Mouse (Mus musculus) gastrocnemius, postnatal 14 days (tissue): ENCODE data around the gene Gm17175. TPM values are rescaled to one million over a fixed set of nuclear protein-coding genes. Genes with fewer than 3 reads are reported as not detected.
"Not testable (repeated sequence)": the region's sequence is repeated elsewhere in the genome, so short reads cannot be mapped to it uniquely, and the experiment has no call there.

ENCODE experiments used
- DNase-seq: peaks from one replicate; pipeline ENCODE4 v3.0.0; 2021; ENCODE audit warnings: mixed read lengths
- intact Hi-C: fragments of 180-260 bp; cut with DNase I; formaldehyde crosslinking; loops from one replicate; pipeline ENCODE4 v1.15.1; 2025; ENCODE audit warnings: low total_unique reads
- long read RNA-seq, 2 experiments: library from polyadenylated mRNA; stranded (forward); transcript quantifications; one replicate each; pipeline ENCODE4 v2.0.0; 2021
- total RNA-seq, 2 experiments: library from RNA; stranded (reverse); gene quantifications; 2 replicates each; pipeline ENCODE4 v1.2.3; 2021

Gene Gm17175
- not detected for total RNA-seq
- long read RNA-seq, experiment 1 = 0 reads
- long read RNA-seq, experiment 2 = 0 reads

DNA sequence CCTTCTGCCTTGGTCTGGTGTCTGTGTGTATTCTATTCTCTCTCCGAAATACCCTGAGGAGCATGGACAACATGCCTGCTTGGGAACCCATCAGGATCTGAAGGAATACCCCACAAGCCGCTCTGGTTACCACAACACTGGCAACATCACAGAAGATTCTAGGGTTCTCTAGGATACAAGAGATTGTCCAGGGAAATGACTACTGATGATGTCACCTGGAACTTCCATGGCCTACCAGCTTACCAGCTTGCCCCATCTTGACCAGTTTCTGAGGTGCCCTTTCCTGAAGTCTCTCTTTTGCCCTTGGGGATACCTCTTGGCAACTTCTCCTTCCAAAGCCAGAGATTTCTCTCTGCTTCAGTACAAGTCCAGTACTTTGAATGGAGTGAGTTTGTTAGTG lies at the start of gene Gm17175:
Gene Gm17175 (minus strand): TSS at position 101 of the 400 bp plus-strand sequence.
- DNase-seq, intact Hi-C loops: not testable (repeated sequence)

DNA sequence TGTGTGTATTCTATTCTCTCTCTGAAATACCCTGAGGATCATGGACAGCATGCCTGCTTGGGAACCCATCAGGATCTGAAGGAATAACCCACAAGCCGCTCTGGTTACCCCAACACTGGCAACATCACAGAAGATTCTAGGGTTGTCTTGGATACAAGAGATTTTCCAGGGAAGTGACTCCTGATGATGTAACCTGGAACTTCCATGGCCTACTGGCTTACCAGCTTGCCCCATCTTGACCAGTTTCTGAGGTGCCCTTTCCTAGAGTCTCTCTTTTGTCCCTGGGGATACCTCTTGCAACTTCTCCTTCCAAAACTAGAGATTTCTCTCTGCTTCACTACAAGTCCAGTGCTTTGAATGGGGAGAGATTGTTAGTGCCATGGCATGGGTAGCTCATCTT lies 37.3 kb upstream of the Gm17175 start, which contains the start of gene Gm17078:
Gene Gm17078 (minus strand): TSS at position 101 of the 400 bp plus-strand sequence.
- intact Hi-C loops = no loop called here
- no peak for DNase-seq

DNA sequence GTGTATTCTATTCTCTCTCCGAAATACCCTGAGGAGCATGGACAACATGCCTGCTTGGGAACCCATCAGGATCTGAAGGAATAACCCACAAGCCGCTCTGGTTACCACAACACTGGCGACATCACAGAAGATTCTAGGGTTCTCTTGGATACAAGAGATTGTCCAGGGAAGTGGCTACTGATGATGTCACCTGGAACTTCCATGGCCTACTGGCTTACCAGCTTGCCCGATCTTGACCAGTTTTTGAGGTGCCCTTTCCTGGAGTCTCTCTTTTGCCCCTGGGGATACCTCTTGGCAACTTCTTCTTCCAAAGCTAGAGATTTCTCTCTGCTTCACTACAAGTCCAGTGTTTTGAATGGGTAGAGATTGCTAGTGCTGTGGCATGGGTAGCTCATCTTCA lies 18.2 kb upstream of the Gm17175 start, which contains the start of gene Gm17174:
Gene Gm17174 (minus strand): TSS at position 101 of the 400 bp plus-strand sequence.
- DNase-seq, intact Hi-C loops: not testable (repeated sequence)

DNA sequence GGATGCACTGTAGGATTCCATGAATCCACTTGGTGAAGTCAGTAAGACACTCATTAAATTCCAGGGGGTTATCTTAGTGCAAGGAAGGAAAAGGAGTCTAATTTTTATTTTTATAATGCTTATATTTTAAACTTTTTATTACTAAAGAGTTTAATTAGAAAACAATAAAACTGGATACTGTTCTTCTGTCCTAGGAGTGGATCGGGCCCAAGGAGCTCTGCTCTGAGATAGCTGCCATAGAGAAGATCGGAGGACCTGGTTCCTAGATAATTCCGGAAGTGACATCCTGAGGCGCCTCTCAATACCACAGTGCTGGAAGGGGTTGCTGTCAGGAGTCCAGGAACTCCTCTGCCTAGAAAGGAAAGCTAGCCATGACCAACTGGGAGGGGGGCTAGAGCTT lies 21.4 kb downstream of the Gm17175 start, which contains the start of gene Gm5622:
Gene Gm5622 (plus strand): TSS at position 301 of the 400 bp plus-strand sequence.
- no peak for DNase-seq
- intact Hi-C loops = no loop called here

Other genes starting within 250 kb of the Gm17175 start
- gene Gm7247, start 212.3 kb downstream of the Gm17175 start, total RNA-seq = not detected
- not detected for gene Vmn2r88, start 163.2 kb downstream of the Gm17175 start, total RNA-seq
- not detected for gene Vmn2r89, start 122.2 kb downstream of the Gm17175 start, total RNA-seq
- not detected for gene Gm5622, start 21.3 kb downstream of the Gm17175 start, total RNA-seq
- not detected for gene Gm17174, start 18.1 kb upstream of the Gm17175 start, total RNA-seq
- gene Gm17078, start 37.2 kb upstream of the Gm17175 start, total RNA-seq = not detected
- gene Gm4181, start 61.6 kb upstream of the Gm17175 start, total RNA-seq = not detected
- gene Gm17079, start 121.4 kb upstream of the Gm17175 start, total RNA-seq = not detected
- gene Gm5800, start 143.1 kb upstream of the Gm17175 start, total RNA-seq = not detected
- gene Ang4, start 199.5 kb upstream of the Gm17175 start, total RNA-seq = not detected
- not detected for gene AY358078, start 226.0 kb upstream of the Gm17175 start, total RNA-seq